Comparison of ENCODE assay signal across 15 mouse cellular contexts in genomic region chr1:155605391-155606155, GRCm38 (mm10). TPM values are rescaled to one million over a fixed set of nuclear protein-coding genes. Genes with fewer than 3 reads are reported as not detected.
DNase-seq lines count a peak whose midpoint lies in the region; ATAC-seq lines count a peak whose summit lies in the region.
"Had no signal": no experiment of that assay in that cellular context is flagged by ENCODE, and none has a peak within 500 bp of the region (broad histone marks: within the 10 kb centered on the region; RNA-seq: fewer than 3 reads in every experiment).

No protein-coding gene starts in this region.

- H3K36me3 ChIP-seq in embryonic facial prominence, embryonic 15.5 days: no peaks in the 10 kb centered on the region
- no peaks in the 10 kb centered on the region for H3K36me3 ChIP-seq in hindbrain, embryonic 13.5 days
- no peaks in the 10 kb centered on the region for H3K36me3 ChIP-seq in midbrain, embryonic 16.5 days (ENCODE audit: control insufficient read depth, insufficient read depth, low read length)
- H3K36me3 ChIP-seq in liver, embryonic 11.5 days (ENCODE audit: control insufficient read depth, insufficient read depth, low read length): no peaks in the 10 kb centered on the region
- H3K36me3 ChIP-seq: heart, embryonic 13.5 days had no signal

- peak; percentile 9 for DNase-seq in Muller cell, postnatal 12 days (ENCODE audit: inconsistent ontology term)
- no peak for DNase-seq in adrenal gland, postnatal 10 days
- no peak for DNase-seq in spleen, postnatal 14 days (ENCODE audit: low spot score in 2 of 2)
- no peak for DNase-seq in liver, embryonic 11.5 days (ENCODE audit: low spot score)
- no peak for DNase-seq in ovary, postnatal 36 days (ENCODE audit: low spot score)
- DNase-seq: cerebellum, adult 8-10 months; gastrocnemius, postnatal 14 days; kidney, adult 8-10 months; right cerebral cortex, postnatal 14 days; thymus, postnatal 25 days had no signal

- H3K27ac ChIP-seq in embryonic facial prominence, embryonic 15.5 days (replicated peaks): no peak overlapping the region
- peak overlapping the region; percentile 72 for H3K27ac ChIP-seq in hindbrain, embryonic 13.5 days
- peak overlapping the region; percentile 52 for H3K27ac ChIP-seq in midbrain, embryonic 16.5 days (ENCODE audit: low read length)
- no peak overlapping the region for H3K27ac ChIP-seq in liver, embryonic 11.5 days (ENCODE audit: low read depth, low read length)
- H3K27ac ChIP-seq: heart, embryonic 13.5 days had no signal

- H3K9ac ChIP-seq in embryonic facial prominence, embryonic 15.5 days: no peak overlapping the region
- H3K9ac ChIP-seq in hindbrain, embryonic 13.5 days: no peak overlapping the region
- peak overlapping the region; percentile 25; the same call in 1 of the 2 replicates for H3K9ac ChIP-seq in midbrain, embryonic 16.5 days (ENCODE audit: low read depth, low read length)
- H3K9ac ChIP-seq in liver, embryonic 11.5 days (ENCODE audit: low read depth, low read length): no peak overlapping the region
- H3K9ac ChIP-seq: heart, embryonic 13.5 days had no signal

- H3K9me3 ChIP-seq in embryonic facial prominence, embryonic 15.5 days (replicated peaks): no peaks in the 10 kb centered on the region
- no peaks in the 10 kb centered on the region for H3K9me3 ChIP-seq in hindbrain, embryonic 13.5 days
- no peaks in the 10 kb centered on the region for H3K9me3 ChIP-seq in midbrain, embryonic 16.5 days (replicated peaks; ENCODE audit: control insufficient read depth, low read length, poor library complexity, severe bottlenecking)
- no peaks in the 10 kb centered on the region for H3K9me3 ChIP-seq in liver, embryonic 11.5 days (ENCODE audit: control insufficient read depth, low read length)
- H3K9me3 ChIP-seq: heart, embryonic 13.5 days had no signal

- no peaks in the 10 kb centered on the region for H3K27me3 ChIP-seq in embryonic facial prominence, embryonic 15.5 days
- H3K27me3 ChIP-seq in hindbrain, embryonic 13.5 days: no peaks in the 10 kb centered on the region
- no peaks in the 10 kb centered on the region for H3K27me3 ChIP-seq in midbrain, embryonic 16.5 days (ENCODE audit: control insufficient read depth, insufficient read depth, low read depth, low read length)
- H3K27me3 ChIP-seq in liver, embryonic 11.5 days (replicated peaks; ENCODE audit: control insufficient read depth, insufficient read depth, low read length): no peaks in the 10 kb centered on the region
- H3K27me3 ChIP-seq: heart, embryonic 13.5 days had no signal

- no peak overlapping the region for H3K4me2 ChIP-seq in embryonic facial prominence, embryonic 15.5 days (replicated peaks)
- peak overlapping the region; percentile 26 for H3K4me2 ChIP-seq in hindbrain, embryonic 13.5 days
- H3K4me2 ChIP-seq in midbrain, embryonic 16.5 days (ENCODE audit: low read length): peak overlapping the region; percentile 23
- no peak overlapping the region for H3K4me2 ChIP-seq in liver, embryonic 11.5 days
- H3K4me2 ChIP-seq: heart, embryonic 13.5 days had no signal

- no peak overlapping the region for H3K4me3 ChIP-seq in embryonic facial prominence, embryonic 15.5 days (replicated peaks)
- no peak overlapping the region for H3K4me3 ChIP-seq in hindbrain, embryonic 13.5 days
- no peak overlapping the region for H3K4me3 ChIP-seq in midbrain, embryonic 16.5 days (ENCODE audit: low read depth, low read length)
- no peak overlapping the region for H3K4me3 ChIP-seq in liver, embryonic 11.5 days (ENCODE audit: low read depth, low read length)
- H3K4me3 ChIP-seq: heart, embryonic 13.5 days had no signal

- no peaks in the 10 kb centered on the region for H3K4me1 ChIP-seq in embryonic facial prominence, embryonic 15.5 days
- peaks cover 22% of the 10 kb centered on the region for H3K4me1 ChIP-seq in hindbrain, embryonic 13.5 days (replicated peaks)
- peaks cover 13% of the 10 kb centered on the region for H3K4me1 ChIP-seq in midbrain, embryonic 16.5 days (ENCODE audit: control insufficient read depth, insufficient read depth, low read length)
- no peaks in the 10 kb centered on the region for H3K4me1 ChIP-seq in liver, embryonic 11.5 days (replicated peaks; ENCODE audit: control insufficient read depth, insufficient read depth, low read length)
- H3K4me1 ChIP-seq: heart, embryonic 13.5 days had no signal

- peak; percentile 78 for ATAC-seq in embryonic facial prominence, embryonic 15.5 days (ENCODE audit: insufficient number of reproducible peaks, low FRiP score, low TSS enrichment, low read depth)
- peak; percentile 90 for ATAC-seq in hindbrain, embryonic 13.5 days (ENCODE audit: low FRiP score)
- peak; percentile 76 for ATAC-seq in midbrain, embryonic 16.5 days
- ATAC-seq in liver, embryonic 11.5 days (replicated peaks; ENCODE audit: low FRiP score): no peak
- ATAC-seq: CD4-positive, CD25-positive, alpha-beta regulatory T cell, adult 4 months had no signal

- 35% methylated on average over 11 of the region's 11 CpGs for WGBS in embryonic facial prominence, embryonic 15.5 days
- WGBS in hindbrain, embryonic 13.5 days: 21% methylated on average over 11 of the region's 11 CpGs
- 10% methylated on average over 11 of the region's 11 CpGs for WGBS in midbrain, embryonic 16.5 days
- WGBS in liver, embryonic 11.5 days: 65% methylated on average over 11 of the region's 11 CpGs

RNA-seq across cellular contexts. Expression of gene Acbd6, which starts 47.7 kb away (rescaled TPM):
- 77.4 and 79.6 TPM in 2 replicates for polyA plus RNA-seq in embryonic facial prominence, embryonic 15.5 days (2015; fragmentation: Nextera tagmentation; extraction: Ambion mirVana)
- 81.2 and 83.0 TPM in 2 replicates for polyA plus RNA-seq in hindbrain, embryonic 13.5 days (2015; fragmentation: Nextera tagmentation; extraction: Ambion mirVana)
- 95.7 and 96.0 TPM in 2 replicates for polyA plus RNA-seq in midbrain, embryonic 16.5 days (2015; fragmentation: Nextera tagmentation; extraction: Ambion mirVana)
- total RNA-seq in adrenal gland, postnatal 10 days (2021): 10 to 100 TPM; 76.9 to 83.9 TPM
- 101 and 106 TPM in 2 replicates for polyA plus RNA-seq in liver, embryonic 11.5 days (2014; fragmentation: Nextera tagmentation; extraction: Ambion mirVana)

Comparison
In these comparisons a context has a peak if more than half of its experiments do, and no peak if none do; other contexts are left out.
1. H3K27ac ChIP-seq: peak in hindbrain, embryonic 13.5 days (single experiment) and midbrain, embryonic 16.5 days (single experiment); none in embryonic facial prominence, embryonic 15.5 days (single experiment) and liver, embryonic 11.5 days (single experiment).
2. H3K4me2 ChIP-seq: peak in hindbrain, embryonic 13.5 days (single experiment) and midbrain, embryonic 16.5 days (single experiment); none in embryonic facial prominence, embryonic 15.5 days (single experiment) and liver, embryonic 11.5 days (single experiment).